Mouse (Mus musculus): Measurements from ENCODE around the gene Gm30302.

The Gm30302 gene

DNA sequence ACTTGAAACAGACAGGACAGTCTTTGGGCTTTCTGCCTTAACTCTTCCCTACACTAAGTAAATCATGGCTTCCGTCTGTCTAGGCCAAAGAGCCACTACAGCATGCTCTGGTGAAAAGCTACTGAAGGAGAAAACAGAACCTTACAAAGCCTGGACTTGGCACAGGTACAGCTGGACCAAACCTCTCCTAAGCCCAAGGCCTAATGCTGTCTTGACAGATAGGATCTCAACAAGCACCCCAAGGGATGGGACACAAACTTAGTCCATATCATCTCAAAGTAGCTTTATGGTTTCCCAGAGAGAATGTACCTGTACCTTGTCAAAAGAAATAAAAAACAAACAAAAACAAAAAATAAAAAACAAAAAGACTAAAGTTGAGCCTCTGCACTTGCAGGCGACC, 62.4 kb downstream of the Gm30302 start:
- DNase-seq: no peak

Measured in spleen, adult 18-20 months (tissue).